Mouse (Mus musculus): ENCODE measurements around the gene Gcsam.

GRCm38 (mm10) chr16:45561747-45562146 lies 48.4 kb upstream of the Gcsam start:
- TF ChIP-seq CTCF (IDR thresholded peaks at IDR 0.05; ENCODE audit: borderline replicate concordance, extremely low read depth, insufficient read depth, insufficient read length) (no peak), POLR2A (IDR thresholded peaks at IDR 0.05; ENCODE audit: borderline replicate concordance, extremely low read depth, insufficient read depth, insufficient read length, poor library complexity, severe bottlenecking) (no peak)
